Mouse (Mus musculus) bone marrow macrophage, adult 2 months (primary cell): ENCODE results near the gene Gpr107.

Experiments used
- CTCF ChIP-seq: IDR thresholded peaks from 2 replicates; pipeline ENCODE4 v1.5.1; 2012; ENCODE audit warnings: low read depth, mild to moderate bottlenecking, low read length, moderate library complexity
- POLR2A ChIP-seq: IDR thresholded peaks from 2 replicates; pipeline ENCODE4 v1.6.1; 2012; ENCODE audit warnings: mild to moderate bottlenecking, low read depth, low read length, borderline replicate concordance

DNA sequence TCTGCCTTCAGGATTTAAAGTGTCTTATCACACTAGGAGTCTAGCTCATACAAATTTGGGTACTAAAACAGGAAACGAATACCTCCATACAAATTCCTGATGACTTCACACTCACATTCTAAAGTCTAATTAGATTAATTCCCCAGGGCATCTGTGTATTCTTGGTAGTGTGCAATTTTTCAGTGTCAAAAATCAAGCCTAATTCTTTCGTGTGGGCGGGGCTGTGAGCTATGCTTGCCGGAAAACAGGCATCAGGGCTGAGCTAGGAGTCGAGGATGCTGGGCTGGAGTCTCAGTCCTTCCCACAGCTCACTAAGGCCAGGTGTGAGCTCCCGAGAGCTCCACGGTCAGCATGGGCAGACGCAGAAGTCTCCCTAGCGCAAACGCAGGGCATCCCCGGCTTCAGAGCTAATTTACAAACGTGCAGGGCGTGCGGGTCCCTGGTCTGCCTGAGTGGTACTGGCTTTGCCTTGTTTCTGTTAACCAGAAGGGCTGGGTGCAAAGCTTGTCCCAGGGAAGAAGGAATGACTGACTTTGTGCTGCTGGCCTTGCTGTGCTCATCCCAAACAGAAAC lies 15.0 kb upstream of the Gpr107 start:
- TF ChIP-seq CTCF (no peak), POLR2A (no peak)
